Mouse (Mus musculus): ENCODE data around the gene Vps13c. TPM values are rescaled to one million over a fixed set of nuclear protein-coding genes. Genes with fewer than 3 reads are reported as not detected.

Gene Vps13c
- polyA plus RNA-seq, 1 experiment from 2014 or later, result 5.2 TPM

GRCm38 (mm10) chr9:67842797-67843196, 2.6 kb downstream of the Vps13c start:
- H3K36me3 ChIP-seq (ENCODE audit: control insufficient read depth, insufficient read depth, low read length), result no peaks in the 10 kb centered on the region
- no peaks in the 10 kb centered on the region for H3K27me3 ChIP-seq (replicated peaks; ENCODE audit: control insufficient read depth, insufficient read depth, low read length)
- no peak overlapping the region for H3K9ac ChIP-seq (ENCODE audit: low read depth, low read length)
- H3K4me3 ChIP-seq (ENCODE audit: low read depth, low read length), result no peak overlapping the region
- no peak overlapping the region for H3K27ac ChIP-seq (replicated peaks; ENCODE audit: low read depth, low read length)
- DNase-seq (ENCODE audit: low spot score) (no peak), ATAC-seq (ENCODE audit: low read depth) (no peak)
- H3K4me2 ChIP-seq (ENCODE audit: low read depth, low read length), result no peak overlapping the region
- peaks cover 9% of the 10 kb centered on the region for H3K4me1 ChIP-seq (ENCODE audit: control insufficient read depth, insufficient read depth, low read length)
- H3K9me3 ChIP-seq (ENCODE audit: control insufficient read depth, low read length), result no peaks in the 10 kb centered on the region
- 60% methylated on average over 5 of the region's 5 CpGs for WGBS

- WGBS, result 70% methylated on average over 4 of the region's 4 CpGs
- Histone ChIP-seq H3K4me1 (ENCODE audit: control insufficient read depth, insufficient read depth, low read length) (peaks cover 6% of the 10 kb centered on the region; the same call in 1 of the 2 replicates), H3K4me2 (ENCODE audit: low read depth, low read length) (no peak overlapping the region), H3K4me3 (ENCODE audit: low read depth, low read length) (no peak overlapping the region), H3K27ac (replicated peaks; ENCODE audit: low read depth, low read length) (no peak overlapping the region), H3K27me3 (replicated peaks; ENCODE audit: control insufficient read depth, insufficient read depth, low read length) (no peaks in the 10 kb centered on the region), H3K9me3 (ENCODE audit: control insufficient read depth, low read length) (no peaks in the 10 kb centered on the region), H3K9ac (ENCODE audit: low read depth, low read length) (no peak overlapping the region), H3K36me3 (ENCODE audit: control insufficient read depth, insufficient read depth, low read length) (no peaks in the 10 kb centered on the region)
- DNase-seq (ENCODE audit: low spot score) (no peak), ATAC-seq (ENCODE audit: low read depth) (no peak)
Measured at GRCm38 (mm10) chr9:67845012-67845411, 4.8 kb downstream of the Vps13c start.

- Histone ChIP-seq H3K27ac (replicated peaks; ENCODE audit: low read depth, low read length) (no peak overlapping the region), H3K9me3 (ENCODE audit: control insufficient read depth, low read length) (no peaks in the 10 kb centered on the region), H3K4me1 (ENCODE audit: control insufficient read depth, insufficient read depth, low read length) (peaks cover 6% of the 10 kb centered on the region; the same call in 1 of the 2 replicates), H3K27me3 (replicated peaks; ENCODE audit: control insufficient read depth, insufficient read depth, low read length) (no peaks in the 10 kb centered on the region), H3K36me3 (ENCODE audit: control insufficient read depth, insufficient read depth, low read length) (no peaks in the 10 kb centered on the region), H3K9ac (ENCODE audit: low read depth, low read length) (no peak overlapping the region), H3K4me2 (ENCODE audit: low read depth, low read length) (no peak overlapping the region), H3K4me3 (ENCODE audit: low read depth, low read length) (no peak overlapping the region)
- 62% methylated on average over 5 of the region's 5 CpGs for WGBS
- ATAC-seq (ENCODE audit: low read depth) (no peak), DNase-seq (ENCODE audit: low spot score) (no peak)
Measured at GRCm38 (mm10) chr9:67845648-67846047, 5.5 kb downstream of the Vps13c start.

GRCm38 (mm10) chr9:67846089-67846488, 5.9 kb downstream of the Vps13c start:
- no peak for ATAC-seq (ENCODE audit: low read depth)
- Histone ChIP-seq H3K4me2 (ENCODE audit: low read depth, low read length) (no peak overlapping the region), H3K4me1 (ENCODE audit: control insufficient read depth, insufficient read depth, low read length) (0 out of 2 replicates have a peak, but pooled peaks cover 1% of the 10 kb centered on the region), H3K9ac (ENCODE audit: low read depth, low read length) (no peak overlapping the region), H3K27ac (replicated peaks; ENCODE audit: low read depth, low read length) (no peak overlapping the region), H3K27me3 (replicated peaks; ENCODE audit: control insufficient read depth, insufficient read depth, low read length) (no peaks in the 10 kb centered on the region), H3K36me3 (ENCODE audit: control insufficient read depth, insufficient read depth, low read length) (no peaks in the 10 kb centered on the region), H3K9me3 (ENCODE audit: control insufficient read depth, low read length) (no peaks in the 10 kb centered on the region), H3K4me3 (ENCODE audit: low read depth, low read length) (no peak overlapping the region)
- DNase-seq (ENCODE audit: low spot score), result no peak
- 88% methylated on average over 2 of the region's 2 CpGs for WGBS

GRCm38 (mm10) chr9:67847606-67848005, 7.4 kb downstream of the Vps13c start:
- Histone ChIP-seq H3K9me3 (ENCODE audit: control insufficient read depth, low read length) (no peaks in the 10 kb centered on the region), H3K9ac (ENCODE audit: low read depth, low read length) (no peak overlapping the region), H3K4me1 (ENCODE audit: control insufficient read depth, insufficient read depth, low read length) (no peaks in the 10 kb centered on the region), H3K27me3 (replicated peaks; ENCODE audit: control insufficient read depth, insufficient read depth, low read length) (no peaks in the 10 kb centered on the region), H3K4me3 (ENCODE audit: low read depth, low read length) (no peak overlapping the region), H3K4me2 (ENCODE audit: low read depth, low read length) (no peak overlapping the region), H3K36me3 (ENCODE audit: control insufficient read depth, insufficient read depth, low read length) (no peaks in the 10 kb centered on the region), H3K27ac (replicated peaks; ENCODE audit: low read depth, low read length) (no peak overlapping the region)
- 95% methylated on average over 3 of the region's 3 CpGs for WGBS
- DNase-seq (ENCODE audit: low spot score) (no peak), ATAC-seq (ENCODE audit: low read depth) (no peak)

- no peaks in the 10 kb centered on the region for H3K4me1 ChIP-seq (ENCODE audit: control insufficient read depth, insufficient read depth, low read length)
- 79% methylated on average over 12 of the region's 12 CpGs for WGBS
- no peak for DNase-seq (ENCODE audit: low spot score)
Measured at GRCm38 (mm10) chr9:67849397-67849796, 9.2 kb downstream of the Vps13c start.

GRCm38 (mm10) chr9:67849846-67850245, 9.7 kb downstream of the Vps13c start:
- Histone ChIP-seq H3K9ac (ENCODE audit: low read depth, low read length) (no peak overlapping the region), H3K4me3 (ENCODE audit: low read depth, low read length) (no peak overlapping the region), H3K4me1 (ENCODE audit: control insufficient read depth, insufficient read depth, low read length) (no peaks in the 10 kb centered on the region), H3K9me3 (ENCODE audit: control insufficient read depth, low read length) (no peaks in the 10 kb centered on the region), H3K4me2 (ENCODE audit: low read depth, low read length) (no peak overlapping the region), H3K36me3 (ENCODE audit: control insufficient read depth, insufficient read depth, low read length) (peaks cover 2% of the 10 kb centered on the region), H3K27me3 (replicated peaks; ENCODE audit: control insufficient read depth, insufficient read depth, low read length) (no peaks in the 10 kb centered on the region), H3K27ac (replicated peaks; ENCODE audit: low read depth, low read length) (no peak overlapping the region)
- DNase-seq (ENCODE audit: low spot score), result no peak
- no peak for ATAC-seq (ENCODE audit: low read depth)
- WGBS, result 89% methylated on average over 3 of the region's 3 CpGs

More at GRCm38 (mm10) chr9:67849397-67849796, 9.2 kb downstream of the Vps13c start:
- no peaks in the 10 kb centered on the region; the same call in 1 of the 2 replicates for H3K36me3 ChIP-seq (ENCODE audit: control insufficient read depth, insufficient read depth, low read length)
- no peak overlapping the region for H3K4me3 ChIP-seq (ENCODE audit: low read depth, low read length)
- ATAC-seq (ENCODE audit: low read depth), result no peak
- no peak overlapping the region for H3K9ac ChIP-seq (ENCODE audit: low read depth, low read length)
- H3K27me3 ChIP-seq (replicated peaks; ENCODE audit: control insufficient read depth, insufficient read depth, low read length), result no peaks in the 10 kb centered on the region
- no peak overlapping the region for H3K27ac ChIP-seq (replicated peaks; ENCODE audit: low read depth, low read length)
- H3K4me2 ChIP-seq (ENCODE audit: low read depth, low read length), result no peak overlapping the region
- H3K9me3 ChIP-seq (ENCODE audit: control insufficient read depth, low read length), result no peaks in the 10 kb centered on the region

GRCm38 (mm10) chr9:67851150-67851549, 11.0 kb downstream of the Vps13c start:
- Histone ChIP-seq H3K27ac (replicated peaks; ENCODE audit: low read depth, low read length) (no peak overlapping the region), H3K4me1 (ENCODE audit: control insufficient read depth, insufficient read depth, low read length) (no peaks in the 10 kb centered on the region), H3K4me3 (ENCODE audit: low read depth, low read length) (no peak overlapping the region), H3K4me2 (ENCODE audit: low read depth, low read length) (no peak overlapping the region), H3K9me3 (ENCODE audit: control insufficient read depth, low read length) (no peaks in the 10 kb centered on the region), H3K27me3 (replicated peaks; ENCODE audit: control insufficient read depth, insufficient read depth, low read length) (no peaks in the 10 kb centered on the region), H3K36me3 (ENCODE audit: control insufficient read depth, insufficient read depth, low read length) (peaks cover 6% of the 10 kb centered on the region), H3K9ac (ENCODE audit: low read depth, low read length) (no peak overlapping the region)
- ATAC-seq (ENCODE audit: low read depth) (no peak), DNase-seq (ENCODE audit: low spot score) (no peak)
- 84% methylated on average over 4 of the region's 4 CpGs for WGBS

GRCm38 (mm10) chr9:67860273-67860672, 20.1 kb downstream of the Vps13c start:
- Histone ChIP-seq H3K27ac (replicated peaks; ENCODE audit: low read depth, low read length) (no peak overlapping the region), H3K9ac (ENCODE audit: low read depth, low read length) (no peak overlapping the region), H3K4me1 (ENCODE audit: control insufficient read depth, insufficient read depth, low read length) (no peaks in the 10 kb centered on the region), H3K9me3 (ENCODE audit: control insufficient read depth, low read length) (no peaks in the 10 kb centered on the region), H3K4me2 (ENCODE audit: low read depth, low read length) (no peak overlapping the region), H3K27me3 (replicated peaks; ENCODE audit: control insufficient read depth, insufficient read depth, low read length) (no peaks in the 10 kb centered on the region), H3K36me3 (ENCODE audit: control insufficient read depth, insufficient read depth, low read length) (peaks cover 20% of the 10 kb centered on the region; the same call in 1 of the 2 replicates), H3K4me3 (ENCODE audit: low read depth, low read length) (no peak overlapping the region)
- 70% methylated on average over 2 of the region's 2 CpGs for WGBS
- DNase-seq (ENCODE audit: low spot score) (no peak), ATAC-seq (ENCODE audit: low read depth) (no peak)
